Mouse (Mus musculus): ENCODE measurements around the gene Rgs7. TPM values are rescaled to one million over a fixed set of nuclear protein-coding genes. Genes with fewer than 3 reads are reported as not detected.

Gene Rgs7
- polyA plus RNA-seq, 1 experiment from 2014 or later = 9.2 TPM

- Histone ChIP-seq H3K27ac (no peak overlapping the region), H3K4me1 (0 out of 2 replicates have a peak, but pooled peaks cover 3% of the 10 kb centered on the region), H3K4me3 (no peak overlapping the region), H3K27me3 (no peaks in the 10 kb centered on the region), H3K4me2 (no peak overlapping the region), H3K9ac (no peak overlapping the region), H3K36me3 (ENCODE audit: poor library complexity, severe bottlenecking) (no peaks in the 10 kb centered on the region), H3K9me3 (replicated peaks) (no peaks in the 10 kb centered on the region)
- 60% methylated on average over 2 of the region's 2 CpGs for WGBS
- no peak for ATAC-seq
Observed at GRCm38 (mm10) chr1:175202902-175203301, 289.4 kb downstream of the Rgs7 start.

- Histone ChIP-seq H3K4me2 (no peak overlapping the region), H3K9ac (no peak overlapping the region), H3K27me3 (no peaks in the 10 kb centered on the region), H3K4me1 (0 out of 2 replicates have a peak, but pooled peaks cover 3% of the 10 kb centered on the region), H3K36me3 (ENCODE audit: poor library complexity, severe bottlenecking) (no peaks in the 10 kb centered on the region), H3K4me3 (no peak overlapping the region), H3K27ac (no peak overlapping the region), H3K9me3 (replicated peaks) (no peaks in the 10 kb centered on the region)
- no peak for ATAC-seq
- 95% methylated on average over 4 of the region's 4 CpGs for WGBS
Observed at GRCm38 (mm10) chr1:175198881-175199280, 293.4 kb downstream of the Rgs7 start.

GRCm38 (mm10) chr1:175195806-175196205 is 296.5 kb downstream of the Rgs7 start:
- ATAC-seq = no peak
- Histone ChIP-seq H3K9ac (no peak overlapping the region), H3K4me3 (no peak overlapping the region), H3K9me3 (replicated peaks) (no peaks in the 10 kb centered on the region), H3K36me3 (ENCODE audit: poor library complexity, severe bottlenecking) (no peaks in the 10 kb centered on the region), H3K4me2 (no peak overlapping the region), H3K4me1 (no peaks in the 10 kb centered on the region), H3K27ac (no peak overlapping the region), H3K27me3 (no peaks in the 10 kb centered on the region)
- WGBS = 81% methylated on average over 4 of the region's 4 CpGs

- Histone ChIP-seq H3K4me1 (no peaks in the 10 kb centered on the region), H3K9me3 (replicated peaks) (no peaks in the 10 kb centered on the region), H3K4me2 (no peak overlapping the region), H3K9ac (no peak overlapping the region), H3K27ac (no peak overlapping the region), H3K4me3 (no peak overlapping the region), H3K36me3 (ENCODE audit: poor library complexity, severe bottlenecking) (no peaks in the 10 kb centered on the region), H3K27me3 (no peaks in the 10 kb centered on the region)
- 59% methylated on average over 5 of the region's 5 CpGs for WGBS
- 0 out of 2 replicates have a peak, but pooled peaks have one; percentile 48 for ATAC-seq
Observed at GRCm38 (mm10) chr1:175188186-175188585, 304.1 kb downstream of the Rgs7 start.

GRCm38 (mm10) chr1:175185211-175185610 is 307.1 kb downstream of the Rgs7 start:
- Histone ChIP-seq H3K4me2 (no peak overlapping the region), H3K27ac (no peak overlapping the region), H3K27me3 (no peaks in the 10 kb centered on the region), H3K4me3 (no peak overlapping the region), H3K4me1 (no peaks in the 10 kb centered on the region), H3K36me3 (ENCODE audit: poor library complexity, severe bottlenecking) (no peaks in the 10 kb centered on the region), H3K9ac (no peak overlapping the region), H3K9me3 (replicated peaks) (no peaks in the 10 kb centered on the region)
- WGBS = 85% methylated on average over 2 of the region's 2 CpGs
- no peak for ATAC-seq

GRCm38 (mm10) chr1:175184736-175185135 is 307.6 kb downstream of the Rgs7 start:
- no peak for ATAC-seq
- 78% methylated on average over 3 of the region's 3 CpGs for WGBS

GRCm38 (mm10) chr1:175178733-175179132 is 313.6 kb downstream of the Rgs7 start:
- 83% methylated on average over 1 of the region's 1 CpGs for WGBS
- no peak for ATAC-seq
- Histone ChIP-seq H3K9me3 (replicated peaks) (no peaks in the 10 kb centered on the region), H3K9ac (no peak overlapping the region), H3K4me3 (no peak overlapping the region), H3K27ac (no peak overlapping the region), H3K4me2 (no peak overlapping the region), H3K36me3 (ENCODE audit: poor library complexity, severe bottlenecking) (no peaks in the 10 kb centered on the region), H3K4me1 (no peaks in the 10 kb centered on the region), H3K27me3 (no peaks in the 10 kb centered on the region)

More at GRCm38 (mm10) chr1:175184736-175185135, 307.6 kb downstream of the Rgs7 start:
- no peaks in the 10 kb centered on the region for H3K4me1 ChIP-seq
- no peak overlapping the region for H3K27ac ChIP-seq
- H3K4me2 ChIP-seq = no peak overlapping the region
- H3K27me3 ChIP-seq = no peaks in the 10 kb centered on the region
- H3K9me3 ChIP-seq (replicated peaks) = no peaks in the 10 kb centered on the region
- no peak overlapping the region for H3K9ac ChIP-seq
- H3K36me3 ChIP-seq (ENCODE audit: poor library complexity, severe bottlenecking) = no peaks in the 10 kb centered on the region
- H3K4me3 ChIP-seq = no peak overlapping the region

GRCm38 (mm10) chr1:175174918-175175675 is 317.2 kb downstream of the Rgs7 start:
- peak; percentile 36; the same call in 1 of the 2 replicates for ATAC-seq
- no peaks in the 10 kb centered on the region for H3K4me1 ChIP-seq
- H3K27me3 ChIP-seq = no peaks in the 10 kb centered on the region
- H3K36me3 ChIP-seq (ENCODE audit: poor library complexity, severe bottlenecking) = no peaks in the 10 kb centered on the region
- WGBS = 80% methylated on average over 5 of the region's 5 CpGs
- no peak overlapping the region for H3K4me3 ChIP-seq
- no peak overlapping the region for H3K9ac ChIP-seq
- H3K27ac ChIP-seq = no peak overlapping the region
- no peak overlapping the region for H3K4me2 ChIP-seq
- H3K9me3 ChIP-seq (replicated peaks) = no peaks in the 10 kb centered on the region

GRCm38 (mm10) chr1:175155469-175155868 is 336.8 kb downstream of the Rgs7 start:
- Histone ChIP-seq H3K9me3 (replicated peaks) (no peaks in the 10 kb centered on the region), H3K36me3 (ENCODE audit: poor library complexity, severe bottlenecking) (no peaks in the 10 kb centered on the region), H3K27me3 (no peaks in the 10 kb centered on the region), H3K4me2 (no peak overlapping the region), H3K4me1 (no peaks in the 10 kb centered on the region), H3K9ac (no peak overlapping the region), H3K27ac (no peak overlapping the region), H3K4me3 (no peak overlapping the region)
- WGBS = 71% methylated on average over 1 of the region's 1 CpGs
- ATAC-seq = peak; percentile 65; the same call in 1 of the 2 replicates

- ATAC-seq = no peak
- H3K4me3 ChIP-seq = no peak overlapping the region
- WGBS = 88% methylated on average over 4 of the region's 4 CpGs
- no peaks in the 10 kb centered on the region for H3K9me3 ChIP-seq (replicated peaks)
- no peak overlapping the region for H3K4me2 ChIP-seq
- no peaks in the 10 kb centered on the region for H3K4me1 ChIP-seq
- no peak overlapping the region for H3K27ac ChIP-seq
- no peaks in the 10 kb centered on the region for H3K27me3 ChIP-seq
- H3K36me3 ChIP-seq (ENCODE audit: poor library complexity, severe bottlenecking) = no peaks in the 10 kb centered on the region
- H3K9ac ChIP-seq = no peak overlapping the region
Observed at GRCm38 (mm10) chr1:175143051-175143450, 349.2 kb downstream of the Rgs7 start.

- ATAC-seq = peak; percentile 86
- 4% methylated on average over 2 of the region's 2 CpGs for WGBS
- H3K4me3 ChIP-seq = no peak overlapping the region
Observed at GRCm38 (mm10) chr1:175128525-175128924, 363.8 kb downstream of the Rgs7 start.

GRCm38 (mm10) chr1:175124416-175124815 is 367.9 kb downstream of the Rgs7 start:
- ATAC-seq = no peak
- H3K4me3 ChIP-seq = no peak overlapping the region

More at GRCm38 (mm10) chr1:175128525-175128924, 363.8 kb downstream of the Rgs7 start:
- no peak overlapping the region for H3K27ac ChIP-seq
- H3K9me3 ChIP-seq (replicated peaks) = no peaks in the 10 kb centered on the region
- H3K9ac ChIP-seq = no peak overlapping the region
- H3K36me3 ChIP-seq (ENCODE audit: poor library complexity, severe bottlenecking) = no peaks in the 10 kb centered on the region
- H3K4me1 ChIP-seq = peaks cover 14% of the 10 kb centered on the region
- 0 out of 2 replicates have a peak, but pooled peaks cover 10% of the 10 kb centered on the region for H3K27me3 ChIP-seq
- H3K4me2 ChIP-seq = no peak overlapping the region

More at GRCm38 (mm10) chr1:175124416-175124815, 367.9 kb downstream of the Rgs7 start:
- Histone ChIP-seq H3K4me2 (no peak overlapping the region), H3K27me3 (no peaks in the 10 kb centered on the region), H3K4me1 (peaks cover 14% of the 10 kb centered on the region), H3K9ac (no peak overlapping the region), H3K36me3 (ENCODE audit: poor library complexity, severe bottlenecking) (no peaks in the 10 kb centered on the region), H3K27ac (no peak overlapping the region), H3K9me3 (replicated peaks) (no peaks in the 10 kb centered on the region)
- whole genome bisulfite sequencing = 93% methylated on average over 3 of the region's 3 CpGs
